Mouse (Mus musculus) lung, postnatal 36 days (tissue): ENCODE data around the gene Nid2.
A peak's percentile ranks its signal among the peaks of the same experiment; 100 is the strongest.

Experiments
- DNase-seq: peaks from one replicate; pipeline ENCODE4 v3.0.0; 2022; ENCODE audit warnings: mixed read lengths

Nid2 gene

GRCm38 (mm10) chr14:19746232-19746631 lies 4.8 kb upstream of the Nid2 start:
- no peak for DNase-seq

GRCm38 (mm10) chr14:19746731-19747130 lies 4.3 kb upstream of the Nid2 start:
- DNase-seq: no peak

- DNase-seq: no peak
These were observed 1.3 kb upstream of the Nid2 start for GRCm38 (mm10) chr14:19749743-19750142.

- DNase-seq: no peak
These were observed 547 bp upstream of the Nid2 start for GRCm38 (mm10) chr14:19750411-19751024.

- no peak for DNase-seq
These were observed 1.2 kb downstream of the Nid2 start for GRCm38 (mm10) chr14:19752276-19752675.

GRCm38 (mm10) chr14:19759277-19760193 lies 8.5 kb downstream of the Nid2 start:
- peak; percentile 68 for DNase-seq

- no peak for DNase-seq
These were observed 9.7 kb downstream of the Nid2 start for GRCm38 (mm10) chr14:19760721-19761120.

- no peak for DNase-seq
These were observed 10.9 kb downstream of the Nid2 start for GRCm38 (mm10) chr14:19762014-19762413.

GRCm38 (mm10) chr14:19763527-19763926 lies 12.5 kb downstream of the Nid2 start:
- no peak for DNase-seq

GRCm38 (mm10) chr14:19764331-19764730 lies 13.3 kb downstream of the Nid2 start:
- no peak for DNase-seq

GRCm38 (mm10) chr14:19765539-19766379 lies 14.7 kb downstream of the Nid2 start:
- no peak for DNase-seq

- DNase-seq: no peak
These were observed 15.2 kb downstream of the Nid2 start for GRCm38 (mm10) chr14:19766380-19766649.

- no peak for DNase-seq
These were observed 17.6 kb downstream of the Nid2 start for GRCm38 (mm10) chr14:19768648-19769047.

- DNase-seq: peak; percentile 36
These were observed 18.6 kb downstream of the Nid2 start for GRCm38 (mm10) chr14:19769441-19770200.

GRCm38 (mm10) chr14:19771173-19771572 lies 20.1 kb downstream of the Nid2 start:
- DNase-seq: no peak

GRCm38 (mm10) chr14:19774036-19774628 lies 23.1 kb downstream of the Nid2 start:
- no peak for DNase-seq

- DNase-seq: no peak
These were observed 24.4 kb downstream of the Nid2 start for GRCm38 (mm10) chr14:19775491-19775890.

- no peak for DNase-seq
These were observed 25.1 kb downstream of the Nid2 start for GRCm38 (mm10) chr14:19776179-19776578.

- peak; percentile 68 for DNase-seq
These were observed 25.8 kb downstream of the Nid2 start for GRCm38 (mm10) chr14:19776890-19777289.

- DNase-seq: no peak
These were observed 26.3 kb downstream of the Nid2 start for GRCm38 (mm10) chr14:19777365-19777764.

GRCm38 (mm10) chr14:19777945-19778344 lies 26.9 kb downstream of the Nid2 start:
- DNase-seq: no peak
